Mouse (Mus musculus): ENCODE data around the gene Creb5.
A peak's percentile ranks its signal among the peaks of the same experiment; 100 is the strongest.
"Not testable (repeated sequence)": the region's sequence is repeated elsewhere in the genome, so short reads cannot be mapped to it uniquely, and the experiment has no call there.

The Creb5 gene

GRCm38 (mm10) chr6:53319543-53320325 is 32.7 kb downstream of the Creb5 start:
- no peak for DNase-seq

- DNase-seq, result no peak
Observed at GRCm38 (mm10) chr6:53337398-53337797, 50.3 kb downstream of the Creb5 start.

- no peak for DNase-seq
Observed at GRCm38 (mm10) chr6:53352311-53352960, 65.4 kb downstream of the Creb5 start.

GRCm38 (mm10) chr6:53356328-53356727 is 69.3 kb downstream of the Creb5 start:
- DNase-seq, result no peak

- no peak for DNase-seq
Observed at GRCm38 (mm10) chr6:53363535-53363934, 76.5 kb downstream of the Creb5 start.

GRCm38 (mm10) chr6:53363981-53364391 is 76.9 kb downstream of the Creb5 start:
- DNase-seq, result no peak

- DNase-seq, result no peak
Observed at GRCm38 (mm10) chr6:53369147-53369546, 82.1 kb downstream of the Creb5 start.

- DNase-seq, result peak; percentile 17
Observed at GRCm38 (mm10) chr6:53369928-53370327, 82.9 kb downstream of the Creb5 start.

GRCm38 (mm10) chr6:53371962-53372361 is 84.9 kb downstream of the Creb5 start:
- DNase-seq, result no peak

- DNase-seq, result no peak
Observed at GRCm38 (mm10) chr6:53374315-53374941, 87.4 kb downstream of the Creb5 start.

GRCm38 (mm10) chr6:53389277-53389676 is 102.2 kb downstream of the Creb5 start:
- no peak for DNase-seq

GRCm38 (mm10) chr6:53390413-53390812 is 103.3 kb downstream of the Creb5 start:
- peak; percentile 29 for DNase-seq

- DNase-seq, result no peak
Observed at GRCm38 (mm10) chr6:53394026-53394425, 107.0 kb downstream of the Creb5 start.

GRCm38 (mm10) chr6:53395208-53395607 is 108.1 kb downstream of the Creb5 start:
- no peak for DNase-seq

GRCm38 (mm10) chr6:53396421-53396820 is 109.4 kb downstream of the Creb5 start:
- no peak for DNase-seq

GRCm38 (mm10) chr6:53397797-53398196 is 110.7 kb downstream of the Creb5 start:
- no peak for DNase-seq

GRCm38 (mm10) chr6:53398297-53399140 is 111.4 kb downstream of the Creb5 start:
- DNase-seq, result no peak

- DNase-seq, result no peak
Observed at GRCm38 (mm10) chr6:53401364-53401763, 114.3 kb downstream of the Creb5 start.

GRCm38 (mm10) chr6:53402551-53402950 is 115.5 kb downstream of the Creb5 start:
- not testable (repeated sequence) for DNase-seq

GRCm38 (mm10) chr6:53409183-53409582 is 122.1 kb downstream of the Creb5 start:
- DNase-seq, result no peak

- DNase-seq, result no peak
Observed at GRCm38 (mm10) chr6:53421345-53421744, 134.3 kb downstream of the Creb5 start.

GRCm38 (mm10) chr6:53429368-53429767 is 142.3 kb downstream of the Creb5 start:
- no peak for DNase-seq

GRCm38 (mm10) chr6:53429891-53430290 is 142.8 kb downstream of the Creb5 start:
- DNase-seq, result no peak
